Mouse (Mus musculus) right cerebral cortex, postnatal 25 days (tissue): ENCODE measurements around the gene Mapt.

Experiments used
- DNase-seq: peaks from one replicate; pipeline ENCODE4 v3.0.0; 2022

Gene Mapt

GRCm38 (mm10) chr11:104279049-104279448 is 47.9 kb downstream of the Mapt start:
- DNase-seq = no peak

- DNase-seq = no peak
Measured at GRCm38 (mm10) chr11:104279538-104279937, 48.3 kb downstream of the Mapt start.

- DNase-seq = no peak
Measured at GRCm38 (mm10) chr11:104281501-104281900, 50.3 kb downstream of the Mapt start.

DNA sequence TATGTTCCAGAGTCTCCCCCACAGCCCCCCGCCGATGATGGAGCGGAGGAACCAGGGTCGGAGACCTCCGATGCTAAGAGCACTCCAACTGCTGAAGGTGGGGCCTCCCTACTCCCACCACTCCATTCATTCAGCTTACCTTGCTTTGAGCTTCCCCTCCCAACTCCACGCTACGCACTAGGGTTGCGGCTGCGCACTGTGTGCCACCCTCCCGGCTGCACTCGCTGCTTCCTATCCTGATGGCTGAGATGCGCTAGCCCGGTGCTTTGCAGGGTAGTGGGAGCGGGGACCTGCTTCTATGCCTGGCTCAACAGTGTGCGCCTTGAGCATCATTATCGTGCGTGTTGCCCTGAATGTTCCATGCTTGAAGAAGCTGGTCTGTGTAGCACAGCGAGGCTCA is 55.9 kb downstream of the Mapt start:
- no peak for DNase-seq

DNA sequence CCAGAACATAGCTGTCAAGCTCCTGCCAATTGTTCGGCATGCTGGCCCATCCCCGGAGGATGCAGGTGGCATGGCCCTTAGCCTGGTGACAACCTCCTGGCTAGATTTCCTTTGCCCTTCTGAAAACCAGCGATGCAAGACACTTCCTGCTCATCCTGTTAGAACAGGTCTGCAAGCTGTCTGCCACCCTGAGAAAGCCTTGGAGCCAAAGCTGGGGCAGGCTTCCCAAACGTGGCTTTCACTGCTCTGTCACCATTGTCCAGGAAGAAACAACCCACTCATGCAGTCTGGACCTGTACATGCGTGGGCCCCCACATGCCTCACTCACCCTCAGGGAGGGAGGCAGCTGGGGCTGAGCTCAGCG is 57.6 kb downstream of the Mapt start:
- peak; percentile 67 for DNase-seq

GRCm38 (mm10) chr11:104289199-104290031 is 58.2 kb downstream of the Mapt start:
- peak; percentile 62 for DNase-seq

DNA sequence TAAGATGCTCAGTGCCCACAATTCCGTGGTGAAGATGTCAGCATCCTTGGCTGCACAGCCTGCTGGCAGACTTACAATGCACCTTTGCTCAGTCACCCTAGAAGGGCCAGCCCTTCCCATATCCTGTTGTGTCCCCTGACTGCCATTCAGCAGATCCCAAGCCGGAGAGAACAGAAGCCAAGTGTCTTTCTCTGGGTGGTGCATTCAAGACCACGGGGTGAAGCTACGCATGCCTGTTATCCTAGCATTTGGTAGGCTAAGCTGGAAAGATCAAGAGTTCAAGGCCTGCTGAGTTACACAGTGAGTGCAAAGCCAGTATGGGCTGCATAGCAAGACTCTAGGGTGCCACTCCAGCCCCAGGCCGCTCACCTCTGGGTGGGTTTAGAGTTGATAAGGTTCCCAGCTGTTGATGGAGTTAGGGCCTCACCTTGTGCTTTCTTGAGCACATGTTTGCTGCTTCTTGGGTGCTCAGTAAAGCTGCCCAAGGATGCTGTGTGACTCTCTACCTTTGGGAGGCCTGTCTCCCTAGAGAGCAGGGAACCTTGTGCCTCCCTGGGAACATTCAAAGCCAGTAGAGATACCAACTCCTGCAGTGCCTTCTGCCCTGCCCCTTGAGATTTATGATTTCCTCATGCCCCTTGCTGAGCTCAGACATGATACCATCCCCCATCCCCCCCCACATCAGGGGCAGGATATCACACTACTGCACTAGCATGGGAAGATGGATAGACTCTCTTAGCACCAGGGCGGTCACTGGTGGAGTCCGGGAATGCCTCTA is 61.4 kb downstream of the Mapt start:
- DNase-seq = no peak

DNA sequence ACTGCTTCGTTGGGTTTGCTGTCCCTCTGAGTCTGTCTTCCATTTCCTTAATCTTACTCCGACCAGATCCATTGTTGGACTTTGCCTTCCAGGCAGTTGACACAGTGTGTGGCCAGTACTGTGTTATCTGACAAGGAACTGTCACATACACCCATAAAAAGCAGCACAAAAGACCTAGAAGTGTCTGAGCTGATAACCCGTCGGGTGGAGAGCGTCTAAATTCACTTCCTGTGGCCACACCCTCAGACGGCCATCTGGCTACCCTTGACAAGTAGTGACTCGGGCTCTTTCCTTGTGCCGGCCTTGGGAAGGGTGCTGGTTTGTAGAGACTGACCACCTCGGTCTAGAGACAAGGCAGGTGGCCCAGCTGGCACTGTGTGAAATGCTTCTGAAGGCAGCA is 62.1 kb downstream of the Mapt start:
- no peak for DNase-seq

DNA sequence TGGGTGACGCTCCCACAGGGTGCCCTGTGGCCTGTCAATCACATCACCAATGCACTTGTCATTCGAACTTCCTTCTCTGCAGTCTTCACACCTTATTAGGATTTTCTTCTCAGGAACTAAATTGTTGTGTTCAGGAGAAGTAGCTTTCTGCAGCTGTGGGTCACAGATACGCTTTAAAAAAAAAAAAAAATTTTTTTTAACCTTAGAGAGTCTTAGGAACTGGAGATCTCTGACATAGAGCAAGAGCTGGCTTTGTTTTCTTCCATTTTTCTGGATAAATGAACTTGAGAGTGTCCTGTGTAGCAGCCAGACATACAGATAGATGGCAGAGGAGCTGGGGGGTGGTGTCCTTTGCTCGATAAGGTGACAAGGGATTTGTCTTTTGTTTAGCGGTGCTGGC is 64.0 kb downstream of the Mapt start:
- no peak for DNase-seq

GRCm38 (mm10) chr11:104295656-104296055 is 64.5 kb downstream of the Mapt start:
- no peak for DNase-seq

GRCm38 (mm10) chr11:104297671-104298070 is 66.5 kb downstream of the Mapt start:
- DNase-seq = no peak

- peak; percentile 62 for DNase-seq
Measured at GRCm38 (mm10) chr11:104302628-104303027, 71.4 kb downstream of the Mapt start.

DNA sequence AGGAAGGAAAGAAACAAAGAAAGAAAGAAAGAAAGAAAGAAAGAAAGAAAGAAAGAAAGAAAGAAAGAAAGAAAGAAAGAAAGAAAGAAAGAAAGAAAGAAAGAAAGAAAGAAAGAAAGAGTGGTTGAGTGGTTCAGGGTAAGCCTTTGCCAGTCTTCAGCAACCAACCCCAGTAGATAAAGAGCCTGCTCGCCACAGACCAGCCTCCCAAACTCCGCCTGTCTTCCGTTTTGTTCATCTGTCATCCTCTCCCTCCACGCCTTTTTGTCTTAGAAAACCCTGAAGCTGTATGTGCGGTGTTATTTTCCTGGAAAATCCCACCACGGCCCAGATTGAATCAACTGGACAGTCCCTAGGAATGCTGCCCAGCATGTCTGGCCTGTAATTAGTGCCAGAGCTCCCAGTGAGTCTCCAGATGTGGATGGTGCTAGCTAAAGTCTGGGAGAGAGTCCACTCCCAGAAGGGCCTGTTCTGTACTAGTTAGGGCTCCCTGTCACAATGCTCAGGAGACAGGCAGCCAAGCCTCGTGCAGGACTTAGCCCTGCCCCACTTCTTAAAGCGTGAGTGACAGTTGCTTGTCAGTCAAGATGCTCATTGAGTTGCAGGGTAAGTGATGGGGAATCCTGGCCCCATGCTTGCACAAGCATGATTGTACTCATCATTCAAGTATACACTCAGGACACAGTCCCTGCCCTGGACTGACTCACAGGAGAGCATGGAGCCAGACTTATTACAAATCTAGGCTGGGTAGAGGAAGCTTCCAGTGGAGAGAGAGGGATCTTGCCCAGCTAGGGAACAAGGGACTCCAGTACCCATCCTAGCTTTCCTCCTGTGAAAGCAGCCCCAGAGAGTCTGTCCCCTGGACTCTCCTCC is 72.1 kb downstream of the Mapt start:
- no peak for DNase-seq

- DNase-seq = no peak
Measured at GRCm38 (mm10) chr11:104305711-104306110, 74.5 kb downstream of the Mapt start.

- DNase-seq = no peak
Measured at GRCm38 (mm10) chr11:104306483-104306882, 75.3 kb downstream of the Mapt start.

- no peak for DNase-seq
Measured at GRCm38 (mm10) chr11:104307136-104307535, 75.9 kb downstream of the Mapt start.

DNA sequence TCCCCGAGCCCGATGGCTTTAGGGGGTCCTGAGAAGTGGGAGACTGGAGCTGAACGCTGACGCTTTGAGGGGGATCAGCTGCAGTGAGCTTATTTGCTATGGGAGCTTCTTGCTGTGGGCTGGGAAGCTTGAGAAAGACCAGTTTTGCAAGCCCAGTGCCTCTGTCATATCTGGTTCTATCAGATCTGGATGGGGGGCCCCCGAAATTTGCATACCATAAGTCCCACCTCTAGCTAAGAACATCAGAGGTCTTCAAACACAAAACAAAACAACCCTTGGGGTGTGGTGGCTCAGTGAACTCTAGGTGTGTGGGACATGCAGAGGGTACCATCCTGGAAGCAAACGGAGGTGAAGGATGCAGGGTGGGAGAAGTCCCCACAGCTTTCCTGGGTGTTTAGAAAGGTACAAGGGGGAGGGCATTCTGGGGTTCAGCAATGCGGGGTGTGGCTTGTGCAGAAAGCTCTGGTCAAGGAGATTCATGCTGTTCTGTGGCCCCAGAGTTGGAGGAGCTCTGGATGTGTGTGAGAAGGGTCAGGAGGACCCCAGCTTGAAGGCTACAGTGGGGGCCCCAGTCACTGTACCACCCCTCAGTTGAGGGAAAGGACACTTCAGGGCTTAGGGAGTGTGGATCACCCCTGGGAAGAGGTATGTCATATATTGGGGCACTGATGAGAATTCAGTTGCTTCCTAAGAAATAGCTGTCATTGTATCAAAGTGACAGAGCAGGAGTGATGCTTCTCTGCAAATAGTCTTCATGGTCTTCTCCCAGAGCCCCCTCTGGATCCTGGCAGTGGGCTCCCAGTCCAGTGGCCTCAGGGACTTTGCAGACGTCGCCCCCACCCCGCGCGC is 78.4 kb downstream of the Mapt start:
- no peak for DNase-seq

DNA sequence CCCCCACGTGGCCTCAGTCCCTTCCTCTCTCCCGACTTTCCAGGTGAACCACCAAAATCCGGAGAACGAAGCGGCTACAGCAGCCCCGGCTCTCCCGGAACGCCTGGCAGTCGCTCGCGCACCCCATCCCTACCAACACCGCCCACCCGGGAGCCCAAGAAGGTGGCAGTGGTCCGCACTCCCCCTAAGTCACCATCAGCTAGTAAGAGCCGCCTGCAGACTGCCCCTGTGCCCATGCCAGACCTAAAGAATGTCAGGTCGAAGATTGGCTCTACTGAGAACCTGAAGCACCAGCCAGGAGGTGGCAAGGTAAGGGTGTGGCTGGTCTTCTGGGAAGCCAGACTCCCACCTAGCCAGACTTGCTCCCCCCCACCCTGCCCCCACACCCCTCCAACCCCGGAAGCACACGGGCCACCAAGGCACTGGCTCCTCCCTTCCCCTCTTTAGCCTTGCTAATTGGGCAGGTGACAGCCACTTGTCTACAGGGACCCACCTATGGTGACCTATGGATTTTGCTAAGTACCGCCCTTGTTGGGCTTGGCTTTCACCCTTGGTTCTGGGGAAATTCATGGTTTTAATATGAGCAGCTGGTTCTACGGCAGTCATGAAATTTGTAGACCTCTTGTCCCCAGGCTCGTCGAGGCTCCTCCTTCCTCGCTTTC is 79.2 kb downstream of the Mapt start:
- DNase-seq = no peak

- DNase-seq = no peak
Measured at GRCm38 (mm10) chr11:104311643-104312042, 80.5 kb downstream of the Mapt start.

DNA sequence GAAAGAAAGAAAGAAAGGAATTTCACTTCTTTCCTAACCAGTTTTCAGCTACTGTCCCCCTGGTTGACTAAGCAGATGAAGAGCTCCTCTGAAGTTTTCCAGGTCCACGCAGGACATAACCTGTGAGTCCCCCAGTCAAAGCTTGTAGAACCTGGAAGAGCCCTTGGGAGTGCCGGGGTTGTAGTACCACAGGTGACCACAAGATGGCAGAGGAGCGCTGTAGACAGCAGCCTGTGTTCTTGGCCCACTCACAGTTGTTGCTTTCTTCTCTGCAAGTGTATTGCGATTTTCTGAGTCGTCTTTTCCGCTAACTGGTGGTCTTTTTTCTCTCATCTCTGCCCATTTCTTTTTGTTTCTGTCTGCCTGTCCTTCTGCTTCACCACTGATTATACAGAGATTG is 84.5 kb downstream of the Mapt start:
- DNase-seq = peak; percentile 75

GRCm38 (mm10) chr11:104316685-104317400 is 85.7 kb downstream of the Mapt start:
- no peak for DNase-seq
